Mouse (Mus musculus) ES-E14 (cell line): ENCODE measurements around the gene Alcam. TPM values are rescaled to one million over a fixed set of nuclear protein-coding genes. Genes with fewer than 3 reads are reported as not detected.

Experiments used
- DNase-seq: peaks from one replicate; pipeline ENCODE4 v3.0.0-alpha.2; 2013; ENCODE audit warnings: low read depth, low spot score
- H3K27ac ChIP-seq: 2 replicates; pipeline ENCODE4 v1.5.1; 2012; ENCODE audit warnings: low read depth, mild to moderate bottlenecking, low read length, moderate library complexity, mixed read lengths; ENCODE audit not compliant: poor library complexity, insufficient read depth, severe bottlenecking
- H3K36me3 ChIP-seq: 2 replicates; pipeline ENCODE4 v1.6.1; 2012; ENCODE audit warnings: mild to moderate bottlenecking, low read length, moderate library complexity, mixed read lengths; ENCODE audit not compliant: control insufficient read depth, poor library complexity, insufficient read depth, severe bottlenecking
- H3K4me1 ChIP-seq, 2 experiments: fragments of 150-350 bp in 1 of 2; sonication (generic) in 1 of 2; 2 replicates each; pipeline ENCODE4 v1.6.1; 2012; ENCODE audit warnings: low read length in 2 of 2, mild to moderate bottlenecking in 1 of 2, mixed read lengths in 1 of 2; ENCODE audit not compliant: control insufficient read depth in 2 of 2, insufficient read depth in 2 of 2, poor library complexity in 1 of 2
- H3K4me3 ChIP-seq, 2 experiments: fragments of 150-350 bp in 1 of 2; sonication (generic) in 1 of 2; 2 replicates each; pipeline ENCODE4 v1.5.1; 2012; ENCODE audit warnings: low read length in 2 of 2, low read depth in 1 of 2, mild to moderate bottlenecking in 1 of 2, mixed read lengths in 1 of 2; ENCODE audit not compliant: insufficient read depth in 1 of 2, poor library complexity in 1 of 2, severe bottlenecking in 1 of 2
- H3K9ac ChIP-seq: 2 replicates; pipeline ENCODE4 v1.6.1; 2012; ENCODE audit warnings: low read depth, mild to moderate bottlenecking, low read length, mixed read lengths; ENCODE audit not compliant: poor library complexity, insufficient read depth, severe bottlenecking
- H3K9me3 ChIP-seq: fragments of 150-350 bp; sonication (generic); 2 replicates; pipeline ENCODE4 v1.6.1; 2012; ENCODE audit warnings: low read depth, mild to moderate bottlenecking, low read length; ENCODE audit not compliant: control insufficient read depth, insufficient read depth
- CHD2 ChIP-seq: IDR thresholded peaks from 2 replicates; pipeline ENCODE4 v1.6.1; 2014; ENCODE audit warnings: mild to moderate bottlenecking, low read depth, low read length, inconsistent platforms
- HCFC1 ChIP-seq: IDR thresholded peaks from 2 replicates; pipeline ENCODE4 v1.6.1; 2012; ENCODE audit warnings: low read length, inconsistent platforms, borderline replicate concordance; ENCODE audit not compliant: insufficient read depth
- MAFK ChIP-seq: IDR thresholded peaks from 2 replicates; pipeline ENCODE4 v1.6.1; 2014; ENCODE audit warnings: mild to moderate bottlenecking, low read depth, low read length, inconsistent platforms; ENCODE audit not compliant: insufficient read depth
- ZC3H11A ChIP-seq: IDR thresholded peaks from 2 replicates; pipeline ENCODE4 v1.6.1; 2012; ENCODE audit warnings: low read depth, mild to moderate bottlenecking, inconsistent platforms, low read length, borderline replicate concordance
- ZNF384 ChIP-seq: IDR thresholded peaks from 2 replicates; pipeline ENCODE4 v1.6.1; 2012; ENCODE audit warnings: low read depth, low read length, inconsistent platforms
- in situ Hi-C, 2 experiments: fragments of 600-800 bp; cut with MboI; formaldehyde crosslinking; loops; one replicate each; pipeline ENCODE4 v1.15.1; 2025; ENCODE audit warnings: low sequenced_read_pairs in 2 of 2, inconsistent platforms in 1 of 2; ENCODE audit not compliant: unreplicated experiment in 2 of 2
- total RNA-seq: library from RNA; depleted of rRNA; stranded (reverse); fragments of 300-350 nt; gene quantifications from 2 replicates; pipeline ENCODE4 v1.2.3, GENCODE M21; 2012

The Alcam gene
- total RNA-seq, 1 experiment = 8.1 TPM

GRCm38 (mm10) chr16:52438216-52438904 is 15.5 kb downstream of the Alcam start:
- no peaks in the 10 kb centered on the region for H3K4me1 ChIP-seq
- H3K9ac ChIP-seq = no peak overlapping the region
- in situ Hi-C loops = no loop called here
- no peak overlapping the region for H3K4me3 ChIP-seq
- no peaks in the 10 kb centered on the region for H3K9me3 ChIP-seq
- TF ChIP-seq ZNF384 (no peak), HCFC1 (no peak), MAFK (no peak), ZC3H11A (no peak), CHD2 (no peak)
- H3K36me3 ChIP-seq = no peaks in the 10 kb centered on the region
- no peak overlapping the region for H3K27ac ChIP-seq
- no peak for DNase-seq

- H3K36me3 ChIP-seq = no peaks in the 10 kb centered on the region
- no peaks in the 10 kb centered on the region for H3K4me1 ChIP-seq
- H3K27ac ChIP-seq = no peak overlapping the region
- DNase-seq = no peak
- H3K4me3 ChIP-seq = no peak overlapping the region
- TF ChIP-seq ZC3H11A (no peak), CHD2 (no peak), ZNF384 (no peak), MAFK (no peak), HCFC1 (no peak)
- no peaks in the 10 kb centered on the region for H3K9me3 ChIP-seq
- no peak overlapping the region for H3K9ac ChIP-seq
- in situ Hi-C loops = no loop called here
Measured at GRCm38 (mm10) chr16:52433189-52433588, 20.7 kb downstream of the Alcam start.

GRCm38 (mm10) chr16:52432072-52432471 is 21.8 kb downstream of the Alcam start:
- no peak for DNase-seq
- no peaks in the 10 kb centered on the region for H3K36me3 ChIP-seq
- no peak overlapping the region for H3K27ac ChIP-seq
- no peaks in the 10 kb centered on the region for H3K4me1 ChIP-seq
- in situ Hi-C loops = no loop called here
- H3K9ac ChIP-seq = no peak overlapping the region
- TF ChIP-seq MAFK = no peak
- H3K9me3 ChIP-seq = no peaks in the 10 kb centered on the region
- H3K4me3 ChIP-seq = no peak overlapping the region

- in situ Hi-C loops = no loop called here
- no peak for DNase-seq
- TF ChIP-seq ZC3H11A = no peak
- TF ChIP-seq ZNF384 = no peak
- TF ChIP-seq HCFC1 = no peak
- TF ChIP-seq MAFK = no peak
- no peak for TF ChIP-seq CHD2
- Histone ChIP-seq H3K9ac (no peak overlapping the region), H3K9me3 (no peaks in the 10 kb centered on the region), H3K4me1 (no peaks in the 10 kb centered on the region), H3K36me3 (no peaks in the 10 kb centered on the region), H3K4me3 (no peak overlapping the region), H3K27ac (no peak overlapping the region)
Measured at GRCm38 (mm10) chr16:52431590-52431989, 22.3 kb downstream of the Alcam start.

GRCm38 (mm10) chr16:52430073-52430472 is 23.8 kb downstream of the Alcam start:
- no peaks in the 10 kb centered on the region for H3K4me1 ChIP-seq
- H3K9me3 ChIP-seq = no peaks in the 10 kb centered on the region
- no peak overlapping the region for H3K4me3 ChIP-seq
- TF ChIP-seq ZNF384 (no peak), ZC3H11A (no peak), CHD2 (no peak), HCFC1 (no peak), MAFK (no peak)
- no peak overlapping the region for H3K9ac ChIP-seq
- no peak for DNase-seq
- no peaks in the 10 kb centered on the region for H3K36me3 ChIP-seq
- in situ Hi-C loops = no loop called here
- no peak overlapping the region for H3K27ac ChIP-seq
